Mouse (Mus musculus) intestine, postnatal 0 days (tissue): Measurements from ENCODE around the gene Hoxc4. TPM values are rescaled to one million over a fixed set of nuclear protein-coding genes. Genes with fewer than 3 reads are reported as not detected.

Source experiments
- ATAC-seq: fragments of 200-750 bp; cut with Nextera tagmentation; 2 replicates; pipeline ENCODE4 v1.8.0; 2017; ENCODE audit warnings: mild to moderate bottlenecking, moderate TSS enrichment, moderate library complexity
- H3K27ac ChIP-seq: fragments of 300-500 bp; sonication (generic); 2 replicates; pipeline ENCODE4 v1.5.1; 2014; ENCODE audit warnings: mild to moderate bottlenecking, low read depth, low read length, moderate library complexity
- H3K27me3 ChIP-seq: fragments of 300-500 bp; sonication (generic); replicated peaks from 2 replicates; pipeline ENCODE4 v1.6.1; 2014; ENCODE audit warnings: low read length, mixed read lengths; ENCODE audit not compliant: control insufficient read depth, insufficient read depth
- H3K36me3 ChIP-seq: fragments of 300-500 bp; sonication (generic); 2 replicates; pipeline ENCODE4 v1.6.1; 2014; ENCODE audit warnings: mild to moderate bottlenecking, moderate library complexity; ENCODE audit not compliant: control insufficient read depth, insufficient read depth
- H3K4me1 ChIP-seq: fragments of 300-500 bp; sonication (generic); replicated peaks from 2 replicates; pipeline ENCODE4 v1.6.1; 2014; ENCODE audit warnings: antibody characterized with exemption, low read length, mixed read lengths; ENCODE audit not compliant: control insufficient read depth, insufficient read depth
- H3K4me2 ChIP-seq: fragments of 300-500 bp; sonication (generic); replicated peaks from 2 replicates; pipeline ENCODE4 v1.6.1; 2014; ENCODE audit warnings: low read depth, mild to moderate bottlenecking, moderate library complexity
- H3K4me3 ChIP-seq: fragments of 300-500 bp; sonication (generic); 2 replicates; pipeline ENCODE4 v1.5.1; 2014; ENCODE audit warnings: low read depth, low read length
- H3K9ac ChIP-seq: fragments of 300-500 bp; sonication (generic); 2 replicates; pipeline ENCODE4 v1.6.1; 2014; ENCODE audit warnings: mild to moderate bottlenecking, low read depth, low read length
- H3K9me3 ChIP-seq: fragments of 300-500 bp; sonication (generic); 2 replicates; pipeline ENCODE4 v1.6.1; 2016; ENCODE audit warnings: mixed run types; ENCODE audit not compliant: control insufficient read depth
- CTCF ChIP-seq: sonication (generic); IDR thresholded peaks from 2 replicates; pipeline ENCODE4 v1.5.1; 2016; ENCODE audit warnings: low read depth, mild to moderate bottlenecking, control low read depth, antibody characterized with exemption, moderate library complexity
- WGBS: fragments of 180-500 bp; shearing (Covaris S2); extraction: QIAGEN DNeasy Blood & Tissue Kit; methylation state at CpG from one replicate; pipeline ENCODE4 v1.1.7; 2014; 5-methylcytosine and 5-hydroxymethylcytosine counted together
- polyA plus RNA-seq: library from polyadenylated mRNA; unstranded; fragments of >200 nt; fragmentation: Nextera tagmentation; extraction: Ambion mirVana; gene quantifications from 2 replicates; pipeline ENCODE4 v1.2.1, GENCODE M21; 2015

Hoxc4 gene
- polyA plus RNA-seq, 1 experiment from 2014 or later: 4.8 TPM

DNA sequence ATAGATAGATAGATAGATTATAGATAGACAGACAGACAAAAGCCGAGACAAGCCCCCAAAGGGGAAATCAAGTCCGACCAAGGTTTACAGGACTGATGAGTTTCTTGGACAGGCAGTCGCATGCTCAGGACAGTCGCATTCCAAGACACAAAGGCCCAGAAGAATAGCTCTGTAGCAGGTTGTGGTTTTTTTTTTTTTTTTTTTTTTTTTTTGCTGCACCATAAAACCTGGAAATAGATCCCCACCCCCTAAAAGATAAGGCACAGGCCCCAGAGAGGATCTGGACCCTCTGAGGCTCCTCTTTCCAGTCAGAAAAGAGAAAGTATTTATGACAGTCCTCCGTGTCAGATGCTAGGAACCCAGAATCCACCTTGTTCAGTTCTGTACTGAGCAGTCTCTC, 30.7 kb upstream of the Hoxc4 start:
- peaks cover 97% of the 10 kb centered on the region for H3K27me3 ChIP-seq
- H3K9ac ChIP-seq: no peak overlapping the region
- 40% methylated on average over 5 of the region's 5 CpGs for WGBS

DNA sequence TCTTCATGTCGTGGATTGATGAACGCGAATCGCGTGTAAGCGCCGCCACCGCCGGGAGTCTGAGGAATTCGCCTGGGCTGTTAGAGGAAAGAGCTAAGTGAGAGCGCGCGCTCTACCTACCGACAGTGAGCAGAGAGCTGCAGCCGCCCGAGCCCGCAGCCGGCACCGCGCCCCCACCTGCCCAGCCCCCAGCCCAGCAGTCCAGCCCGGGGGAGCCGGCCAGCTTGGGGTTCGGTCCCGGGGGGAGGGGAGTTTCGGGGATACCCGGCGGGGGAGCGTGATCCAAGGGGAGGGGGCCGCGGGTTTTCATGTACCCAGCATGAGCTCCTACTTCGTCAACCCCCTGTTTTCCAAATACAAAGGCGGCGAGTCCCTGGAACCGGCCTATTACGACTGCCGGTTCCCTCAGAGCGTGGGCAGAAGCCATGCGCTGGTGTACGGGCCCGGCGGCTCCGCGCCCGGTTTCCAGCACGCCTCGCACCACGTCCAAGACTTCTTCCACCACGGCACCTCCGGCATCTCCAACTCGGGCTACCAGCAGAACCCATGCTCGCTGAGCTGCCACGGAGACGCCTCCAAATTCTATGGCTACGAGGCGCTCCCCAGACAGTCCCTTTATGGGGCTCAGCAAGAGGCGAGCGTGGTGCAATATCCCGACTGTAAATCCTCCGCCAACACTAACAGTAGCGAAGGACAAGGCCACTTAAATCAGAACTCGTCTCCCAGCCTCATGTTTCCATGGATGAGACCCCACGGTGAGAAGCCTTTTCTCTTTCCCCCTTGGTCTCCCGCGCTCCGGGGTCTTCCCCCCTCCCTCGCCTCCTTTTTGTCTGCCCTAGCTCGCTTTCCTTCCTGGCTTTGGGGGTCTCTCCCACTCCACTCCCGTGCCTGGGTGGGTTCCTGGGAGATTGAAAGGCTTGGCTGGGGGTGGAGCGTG, 28.0 kb upstream of the Hoxc4 start, which contains the start of gene Hoxc8:
Gene Hoxc8, plus strand, starts transcription at position 147 of the 937 bp plus-strand sequence.
- Histone ChIP-seq H3K4me1 (no peaks in the 10 kb centered on the region), H3K4me3 (peak within 1 kb of the TSS; percentile 35), H3K4me2 (peak within 1 kb of the TSS; percentile 44), H3K9ac (no peak within 1 kb of the TSS), H3K36me3 (no peaks in the 10 kb centered on the region), H3K27ac (no peak within 1 kb of the TSS), H3K27me3 (peaks cover 96% of the 10 kb centered on the region), H3K9me3 (no peaks in the 10 kb centered on the region)
- WGBS: 2% methylated on average over 69 of the region's 69 CpGs
- TF ChIP-seq CTCF: no peak
- no peak for ATAC-seq

More for the DNA sequence above, 30.7 kb upstream of the Hoxc4 start:
- ATAC-seq: no peak
- H3K4me2 ChIP-seq: no peak overlapping the region
- no peaks in the 10 kb centered on the region for H3K9me3 ChIP-seq
- no peak overlapping the region for H3K27ac ChIP-seq
- no peak overlapping the region for H3K4me3 ChIP-seq
- no peaks in the 10 kb centered on the region for H3K36me3 ChIP-seq
- H3K4me1 ChIP-seq: no peaks in the 10 kb centered on the region
- no peak for TF ChIP-seq CTCF

DNA sequence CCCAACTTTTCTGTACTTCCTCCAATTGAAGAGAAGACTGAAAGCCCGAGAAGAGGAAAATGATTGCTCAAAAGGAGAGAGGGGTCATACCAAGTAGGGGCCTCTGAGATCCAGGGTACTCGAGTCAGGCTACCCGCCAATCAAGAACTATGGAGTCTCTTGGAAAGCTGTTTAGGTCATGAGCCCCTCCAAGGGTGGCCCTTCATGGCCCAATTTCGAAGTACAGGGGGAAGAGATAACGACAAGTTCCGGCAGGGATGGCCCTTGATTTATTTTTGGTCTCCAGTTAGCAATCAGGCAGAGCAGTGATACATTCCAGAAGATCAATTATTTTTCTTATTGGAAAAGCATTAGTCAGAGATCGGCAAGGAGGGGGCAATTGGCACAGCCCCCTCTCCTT, 27.0 kb upstream of the Hoxc4 start:
- H3K27ac ChIP-seq: no peak overlapping the region
- WGBS: 5% methylated on average over 7 of the region's 7 CpGs

DNA sequence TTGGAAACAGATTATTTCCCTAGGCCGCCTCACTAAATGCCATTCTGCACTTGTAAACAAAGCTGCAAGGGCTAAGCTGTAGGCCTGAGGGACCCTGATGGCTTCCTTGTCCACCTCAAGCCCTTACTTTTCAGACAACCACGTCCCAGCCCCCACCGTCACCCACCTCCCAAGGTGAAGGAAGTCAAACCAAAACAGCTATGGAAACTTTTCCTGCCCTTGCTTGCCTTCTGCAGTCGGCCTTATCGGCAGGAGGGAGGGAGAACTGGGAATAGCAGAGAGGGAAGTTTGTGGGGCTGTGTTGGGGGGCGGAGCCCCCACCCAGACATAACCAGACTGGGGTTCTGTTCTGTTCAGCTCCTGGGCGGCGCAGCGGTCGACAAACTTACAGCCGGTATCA, 26.5 kb upstream of the Hoxc4 start:
- H3K4me2 ChIP-seq: peak overlapping the region; percentile 44
- no peaks in the 10 kb centered on the region for H3K9me3 ChIP-seq
- 8% methylated on average over 11 of the region's 11 CpGs for WGBS
- H3K27me3 ChIP-seq: peaks cover 96% of the 10 kb centered on the region
- no peaks in the 10 kb centered on the region for H3K4me1 ChIP-seq
- no peak overlapping the region for H3K9ac ChIP-seq
- peak overlapping the region; percentile 35; the same call in 1 of the 2 replicates for H3K4me3 ChIP-seq
- ATAC-seq: no peak
- no peaks in the 10 kb centered on the region for H3K36me3 ChIP-seq
- H3K27ac ChIP-seq: no peak overlapping the region
- TF ChIP-seq CTCF: no peak

More for the DNA sequence above, 27.0 kb upstream of the Hoxc4 start:
- no peak for ATAC-seq
- H3K9me3 ChIP-seq: no peaks in the 10 kb centered on the region
- H3K27me3 ChIP-seq: peaks cover 96% of the 10 kb centered on the region
- H3K4me1 ChIP-seq: no peaks in the 10 kb centered on the region
- H3K36me3 ChIP-seq: no peaks in the 10 kb centered on the region
- no peak overlapping the region for H3K9ac ChIP-seq
- no peak for TF ChIP-seq CTCF
- peak overlapping the region; percentile 35 for H3K4me3 ChIP-seq
- H3K4me2 ChIP-seq: peak overlapping the region; percentile 44

DNA sequence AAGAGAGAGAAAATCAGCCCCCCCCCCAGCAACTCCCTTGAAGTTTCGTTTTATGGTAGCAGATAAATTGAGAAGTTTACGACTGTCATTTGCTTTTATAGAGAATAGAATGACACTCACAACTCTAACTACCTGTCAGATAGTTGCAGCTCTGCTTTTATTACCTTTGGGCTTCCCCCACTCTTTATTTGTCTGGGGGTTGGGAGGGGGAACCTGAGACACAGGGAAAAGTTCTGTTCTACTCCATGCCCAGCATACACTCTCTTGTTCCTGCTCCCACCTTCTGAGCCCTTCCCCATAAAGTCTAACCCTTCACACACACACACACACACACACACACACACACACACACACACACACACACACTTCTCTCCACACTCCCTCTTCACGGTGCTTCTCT, 25.9 kb upstream of the Hoxc4 start:
- peaks cover 96% of the 10 kb centered on the region for H3K27me3 ChIP-seq
- no peak overlapping the region for H3K4me3 ChIP-seq
- ATAC-seq: no peak
- 0 out of 2 replicates have a peak, but pooled peaks cover 2% of the 10 kb centered on the region for H3K9me3 ChIP-seq
- H3K36me3 ChIP-seq: no peaks in the 10 kb centered on the region
- TF ChIP-seq CTCF: no peak
- H3K9ac ChIP-seq: no peak overlapping the region
- 0 out of 2 replicates have a peak overlapping the region, but pooled peaks have one; percentile 44 for H3K4me2 ChIP-seq
- 8% methylated on average over 3 of the region's 3 CpGs for WGBS
- H3K27ac ChIP-seq: no peak overlapping the region
- no peaks in the 10 kb centered on the region for H3K4me1 ChIP-seq

DNA sequence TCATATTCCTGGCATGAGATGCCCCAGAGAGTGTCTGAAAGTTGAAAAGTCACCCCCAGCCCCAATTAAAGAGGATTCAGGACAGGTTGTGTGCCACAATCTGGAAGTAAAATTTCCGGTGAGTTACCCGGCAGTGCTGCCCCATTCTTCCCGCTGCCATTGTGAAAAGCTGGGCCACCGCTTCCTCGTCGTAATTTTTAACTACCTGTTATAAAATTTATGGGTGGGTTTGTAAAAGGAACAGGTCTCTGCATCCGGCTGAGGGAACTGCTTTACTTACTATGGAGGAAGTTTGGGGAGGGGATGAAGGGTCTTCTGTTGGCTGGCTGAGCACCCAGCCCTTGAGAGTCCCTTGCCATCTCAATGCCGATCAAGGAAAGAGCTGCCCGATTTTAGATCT, 22.2 kb upstream of the Hoxc4 start:
- Histone ChIP-seq H3K9ac (no peak overlapping the region), H3K9me3 (0 out of 2 replicates have a peak, but pooled peaks cover 2% of the 10 kb centered on the region), H3K27me3 (peaks cover 98% of the 10 kb centered on the region), H3K4me3 (peak overlapping the region; percentile 12; the same call in 1 of the 2 replicates), H3K36me3 (no peaks in the 10 kb centered on the region), H3K4me2 (no peak overlapping the region; the same call in 1 of the 2 replicates), H3K27ac (no peak overlapping the region), H3K4me1 (no peaks in the 10 kb centered on the region)
- 8% methylated on average over 9 of the region's 9 CpGs for WGBS
- no peak for ATAC-seq
- TF ChIP-seq CTCF: no peak
